Comparison of ENCODE assay signal across 11 mouse cellular contexts in genomic region chr2:60114901-60115300, GRCm38 (mm10).
"Had no signal": no experiment of that assay in that cellular context is flagged by ENCODE, and none has a peak within 500 bp of the region (broad histone marks: within the 10 kb centered on the region; RNA-seq: fewer than 3 reads in every experiment).

No protein-coding gene starts in this region.

- DNase-seq: left cerebral cortex, postnatal 4 days; liver; liver, embryonic 13.5 days; liver, postnatal 0 days; lung, adult 18-20 months; lung, adult 2 months; lung, embryonic 14.5 days; lung, postnatal 10 days; lung, postnatal 14 days; lung, postnatal 36 days; midbrain, embryonic 14.5 days had no signal
